Mouse (Mus musculus): ENCODE measurements at regions not wholly inside any gene's neighbourhood (a gene's known extent, or its start where the extent isn't known, plus 50 kb on each side); places are given as distances from the start of the nearest gene placed in this dataset.
A peak's percentile ranks its signal among the peaks of the same experiment; 100 is the strongest.

DNA sequence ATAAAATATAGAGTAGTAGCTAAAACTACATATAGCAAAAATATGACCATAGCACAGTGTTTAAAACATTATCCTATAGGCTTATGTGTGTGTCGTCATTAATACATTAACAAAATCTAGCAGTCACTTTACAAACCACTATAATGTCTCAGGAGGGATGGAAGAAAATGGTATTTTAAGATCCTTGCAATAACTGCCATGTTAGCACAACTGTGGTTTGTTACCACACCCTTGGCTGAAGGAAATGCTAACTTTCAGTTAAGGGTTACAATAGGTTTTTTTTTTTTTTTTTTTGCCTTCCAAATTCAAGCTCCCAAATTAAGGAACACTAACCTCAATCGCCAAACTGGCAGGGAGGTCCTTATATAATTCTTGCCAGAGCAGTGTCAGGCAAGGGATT is 322.0 kb upstream of the Jarid2 start:
- Histone ChIP-seq H3K36me3 (ENCODE audit: control insufficient read depth, insufficient read depth, low read length) (no peaks in the 10 kb centered on the region), H3K27me3 (ENCODE audit: control insufficient read depth, insufficient read depth, low read length) (no peaks in the 10 kb centered on the region), H3K27ac (replicated peaks) (no peak overlapping the region), H3K4me1 (replicated peaks; ENCODE audit: control insufficient read depth, insufficient read depth) (no peaks in the 10 kb centered on the region), H3K4me2 (replicated peaks; ENCODE audit: low read depth) (no peak overlapping the region), H3K4me3 (ENCODE audit: low read depth, low read length) (no peak overlapping the region), H3K9me3 (ENCODE audit: control insufficient read depth, low read length) (no peaks in the 10 kb centered on the region), H3K9ac (ENCODE audit: low read length) (no peak overlapping the region)
- DNase-seq (ENCODE audit: low spot score): no peak
- no peak for ATAC-seq (ENCODE audit: low FRiP score, low TSS enrichment)
- 86% methylated on average over 2 of the region's 2 CpGs for WGBS
- TF ChIP-seq EP300 (optimal IDR thresholded peaks at IDR 0.05) (no peak), CTCF (IDR thresholded peaks at IDR 0.05; ENCODE audit: low read depth) (no peak)

- Histone ChIP-seq H3K4me2 (replicated peaks; ENCODE audit: low read depth) (no peak overlapping the region), H3K36me3 (ENCODE audit: control insufficient read depth, insufficient read depth, low read length) (no peaks in the 10 kb centered on the region), H3K4me3 (ENCODE audit: low read depth, low read length) (no peak overlapping the region), H3K9me3 (ENCODE audit: control insufficient read depth, low read length) (no peaks in the 10 kb centered on the region), H3K4me1 (replicated peaks; ENCODE audit: control insufficient read depth, insufficient read depth) (no peaks in the 10 kb centered on the region), H3K9ac (ENCODE audit: low read length) (no peak overlapping the region), H3K27ac (replicated peaks) (no peak overlapping the region), H3K27me3 (ENCODE audit: control insufficient read depth, insufficient read depth, low read length) (no peaks in the 10 kb centered on the region)
- TF ChIP-seq EP300 (optimal IDR thresholded peaks at IDR 0.05): no peak
- TF ChIP-seq CTCF (IDR thresholded peaks at IDR 0.05; ENCODE audit: low read depth): no peak
- WGBS: 63% methylated on average over 6 of the region's 6 CpGs
- DNase-seq (ENCODE audit: low spot score): no peak
- ATAC-seq (ENCODE audit: low FRiP score, low TSS enrichment): no peak
Observed at GRCm38 (mm10) chr13:44408619-44408959, 320.7 kb upstream of the Jarid2 start.

DNA sequence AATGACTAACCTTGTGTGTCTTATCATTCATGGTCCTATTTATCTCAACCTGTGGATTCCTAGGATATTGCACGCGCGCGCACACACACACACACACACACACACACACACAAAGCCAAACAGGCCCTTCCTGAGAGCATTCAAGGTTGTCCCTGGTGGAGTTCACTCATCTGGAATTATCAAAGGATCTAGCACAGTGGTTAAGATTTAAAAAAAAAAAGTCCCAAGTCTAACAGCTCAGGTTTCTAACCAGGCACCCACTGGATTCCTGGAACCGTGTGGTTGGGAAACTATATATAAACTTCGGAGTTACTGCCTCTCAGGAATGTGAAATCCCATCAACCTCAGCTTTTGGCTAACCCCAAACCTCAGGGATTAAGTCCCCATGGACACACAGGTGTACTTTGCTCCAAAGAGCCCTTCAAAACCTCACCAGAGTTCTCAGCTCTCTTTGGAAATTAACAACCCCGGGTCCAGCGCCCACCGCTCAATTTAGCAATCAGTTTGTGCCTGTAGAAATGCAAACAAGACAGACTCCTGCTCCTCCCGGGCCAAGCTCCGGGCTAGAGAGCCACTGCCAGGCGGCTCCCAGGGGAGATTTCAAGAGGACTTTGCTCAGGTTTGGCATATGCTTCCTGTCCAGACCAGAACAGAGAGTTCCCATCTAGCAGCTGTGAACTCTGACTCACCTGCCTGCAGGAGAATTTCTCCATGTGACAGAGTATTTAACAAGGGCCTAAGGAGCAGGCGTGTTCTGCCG is 320.1 kb upstream of the Jarid2 start:
- 52% methylated on average over 14 of the region's 14 CpGs for WGBS
- Histone ChIP-seq H3K27me3 (ENCODE audit: control insufficient read depth, insufficient read depth, low read length) (no peaks in the 10 kb centered on the region), H3K4me3 (ENCODE audit: low read depth, low read length) (no peak overlapping the region), H3K36me3 (ENCODE audit: control insufficient read depth, insufficient read depth, low read length) (no peaks in the 10 kb centered on the region), H3K4me1 (replicated peaks; ENCODE audit: control insufficient read depth, insufficient read depth) (no peaks in the 10 kb centered on the region), H3K4me2 (replicated peaks; ENCODE audit: low read depth) (0 out of 2 replicates have a peak overlapping the region, but pooled peaks have one; percentile 14), H3K9me3 (ENCODE audit: control insufficient read depth, low read length) (no peaks in the 10 kb centered on the region), H3K27ac (replicated peaks) (peak overlapping the region; percentile 24; the same call in 1 of the 2 replicates), H3K9ac (ENCODE audit: low read length) (no peak overlapping the region)
- ATAC-seq (ENCODE audit: low FRiP score, low TSS enrichment) (peak; percentile 96), DNase-seq (ENCODE audit: low spot score) (peak; percentile 76)
- peak; percentile 56 for TF ChIP-seq EP300 (optimal IDR thresholded peaks at IDR 0.05)
- TF ChIP-seq CTCF (IDR thresholded peaks at IDR 0.05; ENCODE audit: low read depth): no peak

DNA sequence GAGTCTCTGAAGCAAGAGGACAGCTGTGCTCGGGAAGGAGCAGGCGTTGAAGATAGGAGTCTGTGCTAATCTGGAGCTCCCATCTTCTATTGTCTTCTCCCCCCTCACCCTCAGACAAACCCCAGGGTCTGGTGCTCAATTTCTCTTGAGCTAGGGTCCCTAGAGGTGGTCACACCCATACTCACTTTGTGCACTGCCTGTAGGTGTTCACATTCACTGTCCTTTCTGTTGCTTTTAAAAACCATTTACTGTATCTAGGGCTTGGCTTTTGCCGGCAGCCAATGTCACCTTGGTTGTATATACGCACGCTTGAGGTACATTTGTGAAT is 319.6 kb upstream of the Jarid2 start:
- no peak for DNase-seq (ENCODE audit: low spot score)
- H3K27me3 ChIP-seq (ENCODE audit: control insufficient read depth, insufficient read depth, low read length): no peaks in the 10 kb centered on the region
- H3K4me2 ChIP-seq (replicated peaks; ENCODE audit: low read depth): no peak overlapping the region
- no peaks in the 10 kb centered on the region for H3K36me3 ChIP-seq (ENCODE audit: control insufficient read depth, insufficient read depth, low read length)
- H3K27ac ChIP-seq (replicated peaks): peak overlapping the region; percentile 20; the same call in 1 of the 2 replicates
- no peak for TF ChIP-seq CTCF (IDR thresholded peaks at IDR 0.05; ENCODE audit: low read depth)
- no peak overlapping the region for H3K9ac ChIP-seq (ENCODE audit: low read length)
- no peaks in the 10 kb centered on the region for H3K4me1 ChIP-seq (replicated peaks; ENCODE audit: control insufficient read depth, insufficient read depth)
- 56% methylated on average over 5 of the region's 5 CpGs for WGBS
- no peak overlapping the region for H3K4me3 ChIP-seq (ENCODE audit: low read depth, low read length)
- H3K9me3 ChIP-seq (ENCODE audit: control insufficient read depth, low read length): no peaks in the 10 kb centered on the region
- ATAC-seq (ENCODE audit: low FRiP score, low TSS enrichment): no peak

DNA sequence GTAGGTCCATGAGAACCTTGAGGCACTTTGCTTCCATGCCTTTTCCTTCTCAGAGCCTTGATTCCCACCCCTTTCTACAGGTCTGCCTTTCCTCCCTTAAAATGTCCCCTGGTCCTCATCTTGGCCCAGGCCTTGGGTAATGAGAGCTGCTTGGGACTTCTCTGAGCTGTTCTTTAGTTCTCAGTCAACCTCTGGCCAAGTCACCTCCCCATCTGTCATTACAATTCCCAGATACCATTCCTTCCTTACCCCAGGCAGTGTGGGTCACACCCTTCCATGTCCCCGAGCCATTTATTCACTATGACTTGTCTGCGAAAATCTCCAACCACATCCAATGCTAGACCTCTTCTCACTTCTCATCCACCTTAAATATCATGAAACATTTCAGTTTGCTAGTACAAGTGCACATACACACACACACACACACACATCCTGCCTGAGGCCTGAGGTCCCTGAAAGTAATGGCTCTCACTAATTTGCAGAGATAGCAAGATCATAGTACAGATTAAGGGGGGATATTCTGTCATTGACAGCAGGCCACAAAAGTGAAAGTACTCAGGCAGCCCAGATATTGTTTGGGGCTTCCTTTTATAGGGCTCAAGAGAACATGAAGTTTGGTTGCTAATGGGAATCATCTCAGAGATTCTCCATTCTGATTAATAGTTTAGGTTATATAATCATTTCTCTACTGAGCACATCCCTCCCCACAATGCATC is 317.3 kb upstream of the Jarid2 start:
- no peaks in the 10 kb centered on the region for H3K9me3 ChIP-seq (ENCODE audit: control insufficient read depth, low read length)

DNA sequence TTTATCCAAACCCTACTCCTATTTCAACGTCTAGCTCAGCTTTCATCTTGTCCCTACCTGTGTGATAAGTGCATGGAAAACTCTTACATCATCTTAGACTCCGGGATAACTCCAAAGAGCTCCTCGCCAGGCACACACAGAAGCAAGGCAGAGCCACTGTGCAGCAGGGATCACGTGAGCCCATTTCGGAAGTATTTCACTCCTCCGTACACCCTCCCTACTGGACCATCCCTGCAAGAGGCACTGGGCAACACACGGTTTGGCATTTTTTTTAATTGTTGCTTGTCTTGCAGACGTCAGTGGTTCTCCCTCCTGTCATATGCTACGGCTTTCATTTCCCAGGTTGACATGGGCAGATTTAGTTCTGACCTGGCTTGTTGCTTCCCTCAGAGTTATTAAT is 316.0 kb upstream of the Jarid2 start:
- Histone ChIP-seq H3K4me2 (replicated peaks; ENCODE audit: low read depth) (no peak overlapping the region), H3K4me3 (ENCODE audit: low read depth, low read length) (no peak overlapping the region), H3K9ac (ENCODE audit: low read length) (no peak overlapping the region), H3K36me3 (ENCODE audit: control insufficient read depth, insufficient read depth, low read length) (no peaks in the 10 kb centered on the region), H3K27me3 (ENCODE audit: control insufficient read depth, insufficient read depth, low read length) (no peaks in the 10 kb centered on the region), H3K9me3 (ENCODE audit: control insufficient read depth, low read length) (no peaks in the 10 kb centered on the region), H3K4me1 (replicated peaks; ENCODE audit: control insufficient read depth, insufficient read depth) (no peaks in the 10 kb centered on the region), H3K27ac (replicated peaks) (no peak overlapping the region)
- 57% methylated on average over 9 of the region's 9 CpGs for WGBS
- TF ChIP-seq CTCF (IDR thresholded peaks at IDR 0.05; ENCODE audit: low read depth): no peak
- TF ChIP-seq EP300 (optimal IDR thresholded peaks at IDR 0.05): no peak
- no peak for ATAC-seq (ENCODE audit: low FRiP score, low TSS enrichment)
- no peak for DNase-seq (ENCODE audit: low spot score)

More for the DNA sequence above, 317.3 kb upstream of the Jarid2 start:
- ATAC-seq (ENCODE audit: low FRiP score, low TSS enrichment) (no peak), DNase-seq (ENCODE audit: low spot score) (no peak)
- WGBS: 88% methylated on average over 2 of the region's 2 CpGs
- H3K27ac ChIP-seq (replicated peaks): no peak overlapping the region
- no peaks in the 10 kb centered on the region for H3K4me1 ChIP-seq (replicated peaks; ENCODE audit: control insufficient read depth, insufficient read depth)
- H3K4me3 ChIP-seq (ENCODE audit: low read depth, low read length): no peak overlapping the region
- no peak overlapping the region for H3K4me2 ChIP-seq (replicated peaks; ENCODE audit: low read depth)
- H3K36me3 ChIP-seq (ENCODE audit: control insufficient read depth, insufficient read depth, low read length): no peaks in the 10 kb centered on the region
- TF ChIP-seq EP300 (optimal IDR thresholded peaks at IDR 0.05): no peak
- no peak for TF ChIP-seq CTCF (IDR thresholded peaks at IDR 0.05; ENCODE audit: low read depth)
- H3K9ac ChIP-seq (ENCODE audit: low read length): no peak overlapping the region
- H3K27me3 ChIP-seq (ENCODE audit: control insufficient read depth, insufficient read depth, low read length): no peaks in the 10 kb centered on the region

All from stomach, postnatal 0 days (tissue).